Mouse (Mus musculus): ENCODE results near the gene Tbc1d10b.

The Tbc1d10b gene

DNA sequence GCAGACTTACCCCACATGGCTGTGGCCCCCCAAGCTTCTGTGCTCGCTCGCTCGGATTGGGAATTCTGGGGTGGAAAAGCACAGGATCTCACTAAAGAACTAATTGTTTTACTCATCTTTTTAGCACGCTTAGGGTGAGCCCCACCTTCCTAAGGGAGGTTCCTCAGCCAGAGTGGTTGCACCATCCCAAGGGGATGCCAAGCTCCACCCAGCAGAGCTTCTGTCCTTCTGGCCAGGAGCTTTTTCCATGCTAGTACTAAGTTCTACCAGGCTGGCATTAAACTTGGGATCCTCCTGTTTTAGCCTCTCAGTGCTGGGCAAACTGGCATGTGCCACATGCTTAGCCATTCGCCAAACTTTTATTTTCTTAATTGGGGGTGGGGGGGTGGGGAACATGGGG lies 45.7 kb downstream of the Tbc1d10b start:
- no peak for DNase-seq (ENCODE audit: low spot score)

DNA sequence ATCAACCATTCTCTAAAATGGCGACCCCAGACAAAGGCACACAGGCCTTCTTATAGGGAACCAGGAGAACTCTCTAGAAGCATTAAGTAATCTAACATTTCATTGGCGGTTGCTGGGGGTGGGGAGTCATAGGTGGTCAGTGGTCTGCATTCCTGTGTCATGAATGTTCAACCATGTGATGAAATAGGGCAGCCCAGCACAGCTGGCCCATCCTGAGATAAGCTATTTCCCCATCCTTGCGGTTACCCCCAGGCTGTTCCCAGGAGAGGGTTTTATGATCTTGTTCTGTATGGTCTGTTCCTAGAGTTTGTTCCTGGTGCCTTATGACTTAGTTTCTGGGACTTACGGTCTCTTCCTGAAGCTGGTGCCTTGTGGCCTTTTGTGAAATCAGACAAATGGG lies 50.7 kb downstream of the Tbc1d10b start:
- DNase-seq (ENCODE audit: low spot score): no peak

DNA sequence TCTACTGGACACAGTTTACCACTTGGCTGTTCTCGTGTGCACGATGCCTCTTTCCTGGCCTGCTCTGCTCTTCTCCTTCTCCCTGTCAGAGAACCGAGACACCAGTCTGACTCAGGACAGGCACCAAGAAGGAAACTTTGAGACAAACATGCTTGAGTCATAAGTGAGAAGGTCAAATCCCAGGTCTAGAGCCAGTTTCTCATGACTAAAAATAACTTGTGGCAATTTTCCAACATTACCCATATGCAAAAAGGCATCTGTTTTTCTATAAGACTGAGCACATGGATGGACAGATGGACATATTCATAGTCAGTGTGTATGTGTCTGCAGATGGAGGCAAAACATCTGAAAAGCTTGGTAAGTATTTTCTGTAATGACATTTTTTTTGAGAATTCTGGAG lies 54.8 kb downstream of the Tbc1d10b start:
- DNase-seq (ENCODE audit: low spot score): no peak

DNA sequence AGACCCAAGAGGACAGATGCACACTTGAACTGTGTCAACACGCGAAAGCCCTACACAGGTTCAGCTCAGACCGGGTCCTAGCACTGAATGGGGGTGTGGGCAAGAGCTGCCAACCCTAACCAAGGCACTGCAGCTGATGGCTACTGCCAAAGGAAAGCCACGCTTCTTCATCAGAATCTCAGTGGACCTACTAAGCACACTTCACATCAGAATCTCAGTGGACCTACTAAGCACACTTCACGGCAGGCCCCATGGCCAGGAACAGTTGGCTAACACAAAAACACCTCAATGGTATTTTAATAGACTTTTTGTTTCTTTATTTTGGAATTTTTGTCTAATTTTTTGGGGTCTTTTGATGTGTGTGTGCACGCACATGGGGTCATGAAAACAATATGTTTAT lies 55.8 kb downstream of the Tbc1d10b start:
- no peak for DNase-seq (ENCODE audit: low spot score)

DNA sequence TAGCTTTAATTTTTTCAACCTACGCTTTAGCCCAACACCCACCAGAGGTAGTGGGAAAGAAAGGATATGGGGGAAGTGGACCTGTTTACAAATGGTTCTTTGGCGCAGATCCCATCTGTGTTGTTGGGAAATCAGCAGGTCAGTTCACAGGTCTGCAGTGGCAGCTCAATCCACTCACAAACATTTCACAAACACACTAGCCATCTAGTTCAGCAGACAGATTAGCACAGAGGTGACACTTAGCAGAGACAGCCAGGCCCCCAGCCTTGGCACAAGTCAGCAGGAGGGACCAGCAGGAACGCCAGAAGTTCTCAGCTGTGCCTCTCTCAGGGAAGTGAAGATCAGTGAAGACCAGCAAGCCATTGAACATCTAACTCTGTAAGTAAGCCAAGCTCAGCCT lies 60.4 kb downstream of the Tbc1d10b start:
- no peak for DNase-seq (ENCODE audit: low spot score)

Data from testis, postnatal 10 days (tissue).